ENCODE assay signal across 15 mouse cellular contexts in the genomic region with DNA sequence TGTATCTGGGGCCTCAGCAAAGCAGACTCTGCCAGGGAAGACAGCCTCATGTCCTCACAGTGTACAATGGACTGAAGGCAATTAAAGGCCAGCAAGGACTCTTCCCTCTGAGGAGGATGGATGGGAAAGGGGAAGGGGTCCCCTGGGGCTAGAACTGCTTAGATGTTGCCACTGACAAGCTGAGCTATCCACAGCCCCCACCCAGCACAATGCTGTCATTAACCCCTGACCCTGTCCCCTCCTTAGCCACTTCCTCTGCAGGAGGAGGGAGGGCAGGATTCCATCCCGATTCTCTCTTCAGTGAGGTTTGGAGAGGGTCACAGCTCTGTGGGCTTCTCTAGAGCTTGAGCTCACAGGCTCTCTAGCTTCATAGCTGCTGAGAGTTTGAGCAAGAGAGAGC. TPM values are rescaled to one million over a fixed set of nuclear protein-coding genes. Genes with fewer than 3 reads are reported as not detected.
A peak's percentile ranks its signal among the peaks of the same experiment; 100 is the strongest.
DNase-seq lines count a peak whose midpoint lies in the region; ATAC-seq lines count a peak whose summit lies in the region.
"Had no signal": no experiment of that assay in that cellular context is flagged by ENCODE, and none has a peak within 500 bp of the region (broad histone marks: within the 10 kb centered on the region; RNA-seq: fewer than 3 reads in every experiment).

No protein-coding gene starts in this region.

- no peak overlapping the region for H3K4me3 ChIP-seq in hindbrain, embryonic 11.5 days (ENCODE audit: low read depth, low read length)
- H3K4me3 ChIP-seq in hindbrain, embryonic 16.5 days (ENCODE audit: low read length): no peak overlapping the region
- H3K4me3 ChIP-seq in midbrain, embryonic 13.5 days (replicated peaks): no peak overlapping the region
- H3K4me3 ChIP-seq in midbrain, embryonic 14.5 days (replicated peaks; ENCODE audit: low read depth, low read length): no peak overlapping the region
- H3K4me3 ChIP-seq: stomach, embryonic 15.5 days had no signal

- peak; percentile 65 for DNase-seq in hindbrain, embryonic 11.5 days (ENCODE audit: low spot score)
- no peak for DNase-seq in midbrain, embryonic 14.5 days
- peak; percentile 22 to 60 for DNase-seq in kidney, postnatal 25 days
- DNase-seq in right cerebral cortex, postnatal 36 days (ENCODE audit: low spot score in 2 of 2): no peak
- DNase-seq in frontal cortex, postnatal 14 days (ENCODE audit: low spot score in 2 of 2): no peak
- DNase-seq: cerebellum, adult 2 months; heart, adult 18-20 months; heart, postnatal 10 days; lung, postnatal 36 days; thymus, postnatal 25 days had no signal

- H3K4me2 ChIP-seq in hindbrain, embryonic 11.5 days (replicated peaks; ENCODE audit: low read depth, low read length): no peak overlapping the region
- H3K4me2 ChIP-seq in hindbrain, embryonic 16.5 days (ENCODE audit: low read length): no peak overlapping the region
- no peak overlapping the region for H3K4me2 ChIP-seq in midbrain, embryonic 13.5 days (replicated peaks)
- no peak overlapping the region for H3K4me2 ChIP-seq in midbrain, embryonic 14.5 days (ENCODE audit: low read length)
- H3K4me2 ChIP-seq: stomach, embryonic 15.5 days had no signal

- no peaks in the 10 kb centered on the region for H3K9me3 ChIP-seq in hindbrain, embryonic 11.5 days (ENCODE audit: control insufficient read depth, low read length)
- no peaks in the 10 kb centered on the region for H3K9me3 ChIP-seq in hindbrain, embryonic 16.5 days (ENCODE audit: control insufficient read depth, low read length)
- no peaks in the 10 kb centered on the region for H3K9me3 ChIP-seq in midbrain, embryonic 13.5 days
- H3K9me3 ChIP-seq in midbrain, embryonic 14.5 days (ENCODE audit: control insufficient read depth, low read length): no peaks in the 10 kb centered on the region
- H3K9me3 ChIP-seq: stomach, embryonic 15.5 days had no signal

- no peaks in the 10 kb centered on the region for H3K27me3 ChIP-seq in hindbrain, embryonic 11.5 days (ENCODE audit: control insufficient read depth, insufficient read depth, low read length)
- H3K27me3 ChIP-seq in hindbrain, embryonic 16.5 days (replicated peaks; ENCODE audit: control insufficient read depth, insufficient read depth, low read length): no peaks in the 10 kb centered on the region
- peaks cover 3% of the 10 kb centered on the region; the same call in 1 of the 2 replicates for H3K27me3 ChIP-seq in midbrain, embryonic 13.5 days
- H3K27me3 ChIP-seq in midbrain, embryonic 14.5 days (ENCODE audit: control insufficient read depth, insufficient read depth, low read length): no peaks in the 10 kb centered on the region
- H3K27me3 ChIP-seq: stomach, embryonic 15.5 days had no signal

- WGBS in hindbrain, embryonic 11.5 days: 0% methylated on average over 1 of the region's 1 CpGs
- 0% methylated on average over 1 of the region's 1 CpGs for WGBS in hindbrain, embryonic 16.5 days
- 0% methylated on average over 1 of the region's 1 CpGs for WGBS in midbrain, embryonic 13.5 days
- WGBS in midbrain, embryonic 14.5 days: 9% methylated on average over 1 of the region's 1 CpGs

- H3K27ac ChIP-seq in hindbrain, embryonic 11.5 days (ENCODE audit: low read depth, low read length): no peak overlapping the region; the same call in 1 of the 2 replicates
- H3K27ac ChIP-seq in hindbrain, embryonic 16.5 days (ENCODE audit: low read depth, low read length): no peak overlapping the region
- no peak overlapping the region for H3K27ac ChIP-seq in midbrain, embryonic 13.5 days
- H3K27ac ChIP-seq in midbrain, embryonic 14.5 days (replicated peaks; ENCODE audit: low read depth, low read length): no peak overlapping the region
- H3K27ac ChIP-seq: stomach, embryonic 15.5 days had no signal

- H3K36me3 ChIP-seq in hindbrain, embryonic 11.5 days (ENCODE audit: control insufficient read depth, insufficient read depth, low read length): no peaks in the 10 kb centered on the region
- no peaks in the 10 kb centered on the region for H3K36me3 ChIP-seq in hindbrain, embryonic 16.5 days (ENCODE audit: control insufficient read depth, insufficient read depth, low read length)
- no peaks in the 10 kb centered on the region for H3K36me3 ChIP-seq in midbrain, embryonic 13.5 days
- H3K36me3 ChIP-seq in midbrain, embryonic 14.5 days (ENCODE audit: control insufficient read depth, insufficient read depth, low read length): no peaks in the 10 kb centered on the region
- H3K36me3 ChIP-seq: stomach, embryonic 15.5 days had no signal

- H3K4me1 ChIP-seq in hindbrain, embryonic 11.5 days (replicated peaks; ENCODE audit: control insufficient read depth, insufficient read depth, low read length): peaks cover 14% of the 10 kb centered on the region
- no peaks in the 10 kb centered on the region for H3K4me1 ChIP-seq in hindbrain, embryonic 16.5 days (ENCODE audit: control insufficient read depth, insufficient read depth, low read depth, low read length)
- H3K4me1 ChIP-seq in midbrain, embryonic 13.5 days (replicated peaks): peaks cover 14% of the 10 kb centered on the region
- H3K4me1 ChIP-seq in midbrain, embryonic 14.5 days (ENCODE audit: control insufficient read depth, insufficient read depth, low read length): 0 out of 2 replicates have a peak, but pooled peaks cover 2% of the 10 kb centered on the region
- H3K4me1 ChIP-seq: stomach, embryonic 15.5 days had no signal

- peak; percentile 53; the same call in 1 of the 2 replicates for ATAC-seq in hindbrain, embryonic 11.5 days (ENCODE audit: low FRiP score)
- ATAC-seq in hindbrain, embryonic 16.5 days: no peak
- ATAC-seq in midbrain, embryonic 13.5 days: no peak
- no peak for ATAC-seq in midbrain, embryonic 14.5 days (ENCODE audit: low FRiP score, low TSS enrichment)
- ATAC-seq: activated CD4-positive, CD25-positive, alpha-beta regulatory T cell, adult 4 months had no signal

- no peak overlapping the region for H3K9ac ChIP-seq in hindbrain, embryonic 11.5 days (ENCODE audit: low read depth, low read length)
- H3K9ac ChIP-seq in hindbrain, embryonic 16.5 days (ENCODE audit: low read depth, low read length): no peak overlapping the region
- H3K9ac ChIP-seq in midbrain, embryonic 13.5 days (replicated peaks): 0 out of 2 replicates have a peak overlapping the region, but pooled peaks have one; percentile 39
- no peak overlapping the region for H3K9ac ChIP-seq in midbrain, embryonic 14.5 days (replicated peaks; ENCODE audit: low read length)
- H3K9ac ChIP-seq: stomach, embryonic 15.5 days had no signal

RNA-seq across cellular contexts. Expression of a gene that starts 9.4 kb away (rescaled TPM):
- 23.5 and 28.0 TPM in 2 replicates for polyA plus RNA-seq in hindbrain, embryonic 11.5 days (2014; fragmentation: Nextera tagmentation; extraction: Ambion mirVana)
- 99.1 and 100.0 TPM in 2 replicates for polyA plus RNA-seq in hindbrain, embryonic 16.5 days (2015; fragmentation: Nextera tagmentation; extraction: Ambion mirVana)
- polyA plus RNA-seq in midbrain, embryonic 13.5 days (2015; fragmentation: Nextera tagmentation; extraction: Ambion mirVana): 82.2 and 86.8 TPM in 2 replicates
- polyA plus RNA-seq in midbrain, embryonic 14.5 days (2014; fragmentation: Nextera tagmentation; extraction: Ambion mirVana): 47.7 and 74.3 TPM in 2 replicates

RNA-seq across cellular contexts. Expression of a gene that starts 9.6 kb away (rescaled TPM):
- polyA plus RNA-seq in hindbrain, embryonic 11.5 days (2014; fragmentation: Nextera tagmentation; extraction: Ambion mirVana): 0.35 and 0.68 TPM in 2 replicates
- polyA plus RNA-seq in hindbrain, embryonic 16.5 days (2015; fragmentation: Nextera tagmentation; extraction: Ambion mirVana): 0.87 and 1.1 TPM in 2 replicates
- polyA plus RNA-seq in midbrain, embryonic 13.5 days (2015; fragmentation: Nextera tagmentation; extraction: Ambion mirVana): 0.88 and 1.0 TPM in 2 replicates
- 1.6 TPM in 2 replicates for polyA plus RNA-seq in midbrain, embryonic 14.5 days (2014; fragmentation: Nextera tagmentation; extraction: Ambion mirVana)
- polyA plus RNA-seq: liver, adult 2 months had no signal

RNA-seq across cellular contexts. Expression of a gene that starts 35.0 kb away (rescaled TPM):
- 0.26 TPM in 1 of 2 replicates, not detected in the other for polyA plus RNA-seq in hindbrain, embryonic 11.5 days (2014; fragmentation: Nextera tagmentation; extraction: Ambion mirVana)
- 1.4 and 2.0 TPM in 2 replicates for polyA plus RNA-seq in hindbrain, embryonic 16.5 days (2015; fragmentation: Nextera tagmentation; extraction: Ambion mirVana)
- polyA plus RNA-seq in midbrain, embryonic 13.5 days (2015; fragmentation: Nextera tagmentation; extraction: Ambion mirVana): 0.22 and 0.23 TPM in 2 replicates
- 0.28 and 0.34 TPM in 2 replicates for polyA plus RNA-seq in midbrain, embryonic 14.5 days (2014; fragmentation: Nextera tagmentation; extraction: Ambion mirVana)
- polyA plus RNA-seq: activated CD4-positive, CD25-positive, alpha-beta regulatory T cell, adult 4 months; liver, adult 2 months had no signal

RNA-seq across cellular contexts. Expression of a gene that starts 54.5 kb away (rescaled TPM):
- 11.4 and 16.8 TPM in 2 replicates for polyA plus RNA-seq in hindbrain, embryonic 11.5 days (2014; fragmentation: Nextera tagmentation; extraction: Ambion mirVana)
- 9.0 and 9.5 TPM in 2 replicates for polyA plus RNA-seq in hindbrain, embryonic 16.5 days (2015; fragmentation: Nextera tagmentation; extraction: Ambion mirVana)
- 0.58 and 0.67 TPM in 2 replicates for polyA plus RNA-seq in midbrain, embryonic 13.5 days (2015; fragmentation: Nextera tagmentation; extraction: Ambion mirVana)
- polyA plus RNA-seq in midbrain, embryonic 14.5 days (2014; fragmentation: Nextera tagmentation; extraction: Ambion mirVana): 1.5 and 2.3 TPM in 2 replicates
- polyA plus RNA-seq: activated CD4-positive, CD25-positive, alpha-beta regulatory T cell, adult 4 months; liver, adult 2 months had no signal

Comparison
In these comparisons a context has a peak if more than half of its experiments do, and no peak if none do; other contexts are left out.
1. DNase-seq: peak in hindbrain, embryonic 11.5 days (single experiment) and kidney, postnatal 25 days (2 of 2); none in midbrain, embryonic 14.5 days (single experiment), right cerebral cortex, postnatal 36 days (0 of 2) and frontal cortex, postnatal 14 days (0 of 2).